Mouse (Mus musculus) megakaryocyte-erythroid progenitor cell, adult 5-6 weeks (primary cell): ENCODE measurements around the gene Wbp2. TPM values are rescaled to one million over a fixed set of nuclear protein-coding genes. Genes with fewer than 3 reads are reported as not detected.
A peak's percentile ranks its signal among the peaks of the same experiment; 100 is the strongest.

ENCODE experiments used
- ATAC-seq: replicated peaks from 2 replicates; pipeline ENCODE4 v1.8.0; 2016; ENCODE audit warnings: mild to moderate bottlenecking, inconsistent platforms; ENCODE audit not compliant: severe bottlenecking, poor library complexity, low FRiP score, low TSS enrichment
- total RNA-seq, 2 experiments: library from RNA; stranded (forward) in 1 of 2; stranded (reverse) in 1 of 2; fragments of 200-1000, 215-1000 nt in 1 of 2; fragments of >200 nt in 1 of 2; fragmentation: Nextera tagmentation in 1 of 2; gene quantifications; 2 replicates each; pipeline ENCODE4 v1.2.3; 2014 to 2017

Gene Wbp2
- total RNA-seq, 2 experiments from 2014 or later, result 23.9 to 94.8 TPM

- no peak for ATAC-seq
Measured at GRCm38 (mm10) chr11:116042372-116043138, 44.2 kb downstream of the Wbp2 start.

- no peak for ATAC-seq
Measured at GRCm38 (mm10) chr11:116041833-116042232, 45.0 kb downstream of the Wbp2 start.

- no peak for ATAC-seq
Measured at GRCm38 (mm10) chr11:116040593-116040992, 46.2 kb downstream of the Wbp2 start.

GRCm38 (mm10) chr11:116037826-116038225 lies 49.0 kb downstream of the Wbp2 start:
- no peak for ATAC-seq

GRCm38 (mm10) chr11:116036671-116037070 lies 50.1 kb downstream of the Wbp2 start:
- no peak for ATAC-seq

GRCm38 (mm10) chr11:116034584-116034983 lies 52.2 kb downstream of the Wbp2 start:
- no peak for ATAC-seq

GRCm38 (mm10) chr11:116030898-116031845 lies 55.6 kb downstream of the Wbp2 start:
- ATAC-seq, result peak; percentile 15; the same call in 1 of the 2 replicates

GRCm38 (mm10) chr11:116030088-116030897 lies 56.5 kb downstream of the Wbp2 start, which contains the start of gene Unk:
Unk (plus strand) TSS chr11:116030322.
- ATAC-seq, result peak; percentile 89

- no peak for ATAC-seq
Measured at GRCm38 (mm10) chr11:116029086-116029865, 57.5 kb downstream of the Wbp2 start.

Other genes starting within 250 kb of the Wbp2 start
- gene Myo15b, start 228.6 kb downstream of the Wbp2 start, total RNA-seq (2014; fragmentation: Nextera tagmentation), result 0.11 TPM in 1 of 2 replicates, not detected in the other
- gene Myo15b, start 228.6 kb downstream of the Wbp2 start, total RNA-seq (2017), result 0.69 TPM in 1 of 2 replicates, not detected in the other
- 40.3 and 83.8 TPM in 2 replicates for gene Smim5, start 187.0 kb downstream of the Wbp2 start, total RNA-seq (2014; fragmentation: Nextera tagmentation)
- gene Smim5, start 187.0 kb downstream of the Wbp2 start, total RNA-seq (2017), result 24.6 and 29.4 TPM in 2 replicates
- 2.0 and 5.2 TPM in 2 replicates for gene Smim6, start 175.0 kb downstream of the Wbp2 start, total RNA-seq (2014; fragmentation: Nextera tagmentation)
- not detected in 2 replicates for gene Smim6, start 175.0 kb downstream of the Wbp2 start, total RNA-seq (2017)
- 20.8 and 33.2 TPM in 2 replicates for gene Sap30bp, start 153.7 kb downstream of the Wbp2 start, total RNA-seq (2014; fragmentation: Nextera tagmentation)
- gene Sap30bp, start 153.7 kb downstream of the Wbp2 start, total RNA-seq (2017), result 251 and 314 TPM in 2 replicates
- 19.7 and 22.7 TPM in 2 replicates for gene Recql5, start 153.5 kb downstream of the Wbp2 start, total RNA-seq (2014; fragmentation: Nextera tagmentation)
- gene Recql5, start 153.5 kb downstream of the Wbp2 start, total RNA-seq (2017), result 17.0 and 21.0 TPM in 2 replicates
- gene Itgb4, start 112.3 kb downstream of the Wbp2 start, total RNA-seq (2014; fragmentation: Nextera tagmentation), result 0.07 and 0.37 TPM in 2 replicates
- 0.65 TPM in 1 of 2 replicates, not detected in the other for gene Itgb4, start 112.3 kb downstream of the Wbp2 start, total RNA-seq (2017)
- 31.7 and 35.1 TPM in 2 replicates for gene Galk1, start 74.3 kb downstream of the Wbp2 start, total RNA-seq (2014; fragmentation: Nextera tagmentation)
- gene Galk1, start 74.3 kb downstream of the Wbp2 start, total RNA-seq (2017), result 29.7 and 39.5 TPM in 2 replicates
- 594 and 607 TPM in 2 replicates for gene H3f3b, start 59.0 kb downstream of the Wbp2 start, total RNA-seq (2014; fragmentation: Nextera tagmentation)
- gene H3f3b, start 59.0 kb downstream of the Wbp2 start, total RNA-seq (2017), result 709 and 905 TPM in 2 replicates
- gene Unk, start 56.7 kb downstream of the Wbp2 start, total RNA-seq (2014; fragmentation: Nextera tagmentation), result 27.0 and 53.0 TPM in 2 replicates
- gene Unk, start 56.7 kb downstream of the Wbp2 start, total RNA-seq (2017), result 11.0 and 12.0 TPM in 2 replicates
- 47.1 and 58.7 TPM in 2 replicates for gene Unc13d, start 9.0 kb downstream of the Wbp2 start, total RNA-seq (2014; fragmentation: Nextera tagmentation)
- gene Unc13d, start 9.0 kb downstream of the Wbp2 start, total RNA-seq (2017), result 24.8 and 36.3 TPM in 2 replicates
- 8.7 and 12.2 TPM in 2 replicates for gene Trim47, start 40.2 kb upstream of the Wbp2 start, total RNA-seq (2014; fragmentation: Nextera tagmentation)
- gene Trim47, start 40.2 kb upstream of the Wbp2 start, total RNA-seq (2017), result 2.3 and 6.5 TPM in 2 replicates
- gene Trim65, start 44.1 kb upstream of the Wbp2 start, total RNA-seq (2014; fragmentation: Nextera tagmentation), result 17.4 and 20.5 TPM in 2 replicates
- 8.2 and 8.3 TPM in 2 replicates for gene Trim65, start 44.1 kb upstream of the Wbp2 start, total RNA-seq (2017)
- gene Mrpl38, start 51.9 kb upstream of the Wbp2 start, total RNA-seq (2014; fragmentation: Nextera tagmentation), result 79.8 and 89.1 TPM in 2 replicates
- gene Mrpl38, start 51.9 kb upstream of the Wbp2 start, total RNA-seq (2017), result 39.6 and 49.6 TPM in 2 replicates
- 27.2 and 30.0 TPM in 2 replicates for gene Fbf1, start 81.2 kb upstream of the Wbp2 start, total RNA-seq (2014; fragmentation: Nextera tagmentation)
- 21.6 and 32.0 TPM in 2 replicates for gene Fbf1, start 81.2 kb upstream of the Wbp2 start, total RNA-seq (2017)
- 82.7 and 85.5 TPM in 2 replicates for gene Ten1, start 111.9 kb upstream of the Wbp2 start, total RNA-seq (2014; fragmentation: Nextera tagmentation)
- gene Ten1, start 111.9 kb upstream of the Wbp2 start, total RNA-seq (2017), result 28.1 and 28.8 TPM in 2 replicates
- 18.2 and 21.3 TPM in 2 replicates for gene Acox1, start 112.0 kb upstream of the Wbp2 start, total RNA-seq (2014; fragmentation: Nextera tagmentation)
- gene Acox1, start 112.0 kb upstream of the Wbp2 start, total RNA-seq (2017), result 19.9 and 27.1 TPM in 2 replicates
- gene Evpl, start 151.1 kb upstream of the Wbp2 start, total RNA-seq (2014; fragmentation: Nextera tagmentation), result 0.32 TPM in 1 of 2 replicates, not detected in the other
- 0.69 and 0.80 TPM in 2 replicates for gene Evpl, start 151.1 kb upstream of the Wbp2 start, total RNA-seq (2017)
- gene Srp68, start 187.2 kb upstream of the Wbp2 start, total RNA-seq (2014; fragmentation: Nextera tagmentation), result 68.2 and 80.6 TPM in 2 replicates
- 43.9 and 64.9 TPM in 2 replicates for gene Srp68, start 187.2 kb upstream of the Wbp2 start, total RNA-seq (2017)
- not detected in 2 replicates for gene Galr2, start 193.9 kb upstream of the Wbp2 start, total RNA-seq (2014; fragmentation: Nextera tagmentation)
- not detected in 2 replicates for gene Galr2, start 193.9 kb upstream of the Wbp2 start, total RNA-seq (2017)
- 52.5 and 57.0 TPM in 2 replicates for gene Exoc7, start 220.2 kb upstream of the Wbp2 start, total RNA-seq (2014; fragmentation: Nextera tagmentation)
- gene Exoc7, start 220.2 kb upstream of the Wbp2 start, total RNA-seq (2017), result 17.3 and 25.5 TPM in 2 replicates
- 0.26 TPM in 1 of 2 replicates, not detected in the other for gene Foxj1, start 248.4 kb upstream of the Wbp2 start, total RNA-seq (2014; fragmentation: Nextera tagmentation)
- not detected in 2 replicates for gene Foxj1, start 248.4 kb upstream of the Wbp2 start, total RNA-seq (2017)